Mouse (Mus musculus) forebrain, embryonic 10.5 days (tissue): ENCODE data around the gene Dennd6a. TPM values are rescaled to one million over a fixed set of nuclear protein-coding genes. Genes with fewer than 3 reads are reported as not detected.

Source experiments
- DNase-seq: peaks from one replicate; pipeline ENCODE4 v3.0.0-alpha.2; 2017; ENCODE audit warnings: low spot score; ENCODE audit errors: extremely low spot score
- H3K27ac ChIP-seq: fragments of 300-500 bp; sonication (generic); 2 replicates; pipeline ENCODE4 v1.5.1; 2016; ENCODE audit warnings: mild to moderate bottlenecking
- H3K27me3 ChIP-seq: fragments of 300-500 bp; sonication (generic); 2 replicates; pipeline ENCODE4 v1.6.1; 2016; ENCODE audit warnings: mild to moderate bottlenecking; ENCODE audit not compliant: poor library complexity, severe bottlenecking
- H3K36me3 ChIP-seq: fragments of 300-500 bp; sonication (generic); replicated peaks from 2 replicates; pipeline ENCODE4 v1.6.1; 2016; ENCODE audit warnings: mild to moderate bottlenecking, moderate library complexity
- H3K4me1 ChIP-seq: fragments of 300-500 bp; sonication (generic); 2 replicates; pipeline ENCODE4 v1.6.1; 2016
- H3K4me3 ChIP-seq: fragments of 300-500 bp; sonication (generic); 2 replicates; pipeline ENCODE4 v1.5.1; 2016; ENCODE audit warnings: mild to moderate bottlenecking, moderate library complexity
- H3K9me3 ChIP-seq: fragments of 300-500 bp; sonication (generic); 2 replicates; pipeline ENCODE4 v1.6.1; 2016; ENCODE audit warnings: mild to moderate bottlenecking, moderate library complexity
- WGBS: fragments of 180-500 bp; shearing (Covaris S2); methylation state at CpG from one replicate; pipeline ENCODE4 v1.1.7; 2016; 5-methylcytosine and 5-hydroxymethylcytosine counted together
- polyA plus RNA-seq: library from polyadenylated mRNA; unstranded; fragments of >200 nt; fragmentation: Nextera tagmentation; extraction: Ambion mirVana; gene quantifications from 2 replicates; pipeline ENCODE4 v1.2.1, GENCODE M21; 2016

The Dennd6a gene
- polyA plus RNA-seq, 1 experiment from 2014 or later = 30.5 TPM

- DNase-seq = no peak
- H3K4me3 ChIP-seq = peak overlapping the region; percentile 97
- no peaks in the 10 kb centered on the region for H3K27me3 ChIP-seq
- WGBS = 37% methylated on average over 17 of the region's 17 CpGs
- no peaks in the 10 kb centered on the region for H3K9me3 ChIP-seq
- peaks cover 21% of the 10 kb centered on the region for H3K4me1 ChIP-seq
- peak overlapping the region; percentile 91 for H3K27ac ChIP-seq
- H3K36me3 ChIP-seq = peaks cover 12% of the 10 kb centered on the region
Measured at GRCm38 (mm10) chr14:26637025-26637850, 63.6 kb downstream of the Dennd6a start.

GRCm38 (mm10) chr14:26637851-26638707 lies 64.4 kb downstream of the Dennd6a start, which contains the start of gene Arf4:
TSS of gene Arf4 (plus strand) at chr14:26638074.
- H3K27me3 ChIP-seq = no peaks in the 10 kb centered on the region
- H3K27ac ChIP-seq = peak within 1 kb of the TSS; percentile 91
- no peaks in the 10 kb centered on the region for H3K9me3 ChIP-seq
- H3K4me3 ChIP-seq = peak within 1 kb of the TSS; percentile 97
- under 1% methylated on average over 83 of the region's 83 CpGs for WGBS
- peaks cover 7% of the 10 kb centered on the region for H3K36me3 ChIP-seq
- H3K4me1 ChIP-seq = peaks cover 21% of the 10 kb centered on the region
- DNase-seq = peak; percentile 94

GRCm38 (mm10) chr14:26638708-26639084 lies 65.0 kb downstream of the Dennd6a start:
- under 1% methylated on average over 16 of the region's 16 CpGs for WGBS
- Histone ChIP-seq H3K9me3 (no peaks in the 10 kb centered on the region), H3K27me3 (no peaks in the 10 kb centered on the region), H3K36me3 (peaks cover 7% of the 10 kb centered on the region), H3K4me1 (peaks cover 21% of the 10 kb centered on the region), H3K4me3 (peak overlapping the region; percentile 97), H3K27ac (peak overlapping the region; percentile 91)
- DNase-seq = peak; percentile 64

GRCm38 (mm10) chr14:26639251-26639650 lies 65.6 kb downstream of the Dennd6a start:
- Histone ChIP-seq H3K36me3 (peaks cover 7% of the 10 kb centered on the region), H3K9me3 (no peaks in the 10 kb centered on the region), H3K4me1 (peaks cover 21% of the 10 kb centered on the region), H3K27me3 (no peaks in the 10 kb centered on the region), H3K27ac (peak overlapping the region; percentile 91), H3K4me3 (peak overlapping the region; percentile 97)
- WGBS = 15% methylated on average over 11 of the region's 11 CpGs
- no peak for DNase-seq

- Histone ChIP-seq H3K9me3 (no peaks in the 10 kb centered on the region), H3K27ac (no peak overlapping the region), H3K4me3 (peak overlapping the region; percentile 97), H3K4me1 (peaks cover 21% of the 10 kb centered on the region), H3K36me3 (peaks cover 7% of the 10 kb centered on the region), H3K27me3 (no peaks in the 10 kb centered on the region)
- WGBS = 74% methylated on average over 2 of the region's 2 CpGs
- DNase-seq = no peak
Measured at GRCm38 (mm10) chr14:26639961-26640360, 66.3 kb downstream of the Dennd6a start.

- DNase-seq = no peak
- Histone ChIP-seq H3K4me3 (no peak overlapping the region), H3K36me3 (peaks cover 25% of the 10 kb centered on the region), H3K27ac (no peak overlapping the region), H3K27me3 (no peaks in the 10 kb centered on the region), H3K9me3 (no peaks in the 10 kb centered on the region), H3K4me1 (peaks cover 21% of the 10 kb centered on the region)
- WGBS = 90% methylated on average over 3 of the region's 3 CpGs
Measured at GRCm38 (mm10) chr14:26643006-26643624, 69.5 kb downstream of the Dennd6a start.

- Histone ChIP-seq H3K4me3 (no peak overlapping the region; the same call in 1 of the 2 replicates), H3K36me3 (peaks cover 47% of the 10 kb centered on the region), H3K27ac (no peak overlapping the region), H3K27me3 (no peaks in the 10 kb centered on the region), H3K9me3 (no peaks in the 10 kb centered on the region), H3K4me1 (peaks cover 8% of the 10 kb centered on the region)
- DNase-seq = no peak
- WGBS = 80% methylated on average over 5 of the region's 5 CpGs
Measured at GRCm38 (mm10) chr14:26645989-26646650, 72.5 kb downstream of the Dennd6a start.

GRCm38 (mm10) chr14:26647811-26648210 lies 74.2 kb downstream of the Dennd6a start:
- no peak overlapping the region for H3K27ac ChIP-seq
- peaks cover 62% of the 10 kb centered on the region for H3K36me3 ChIP-seq
- H3K4me3 ChIP-seq = no peak overlapping the region
- H3K27me3 ChIP-seq = no peaks in the 10 kb centered on the region
- peaks cover 8% of the 10 kb centered on the region for H3K4me1 ChIP-seq
- no peaks in the 10 kb centered on the region for H3K9me3 ChIP-seq
- no peak for DNase-seq
- 93% methylated on average over 2 of the region's 2 CpGs for WGBS

GRCm38 (mm10) chr14:26651901-26652300 lies 78.2 kb downstream of the Dennd6a start:
- Histone ChIP-seq H3K36me3 (peaks cover 93% of the 10 kb centered on the region), H3K4me1 (no peaks in the 10 kb centered on the region), H3K4me3 (no peak overlapping the region), H3K27ac (no peak overlapping the region), H3K27me3 (no peaks in the 10 kb centered on the region), H3K9me3 (no peaks in the 10 kb centered on the region)
- DNase-seq = no peak

- DNase-seq = no peak
- no peak overlapping the region for H3K4me3 ChIP-seq
- peaks cover 76% of the 10 kb centered on the region for H3K36me3 ChIP-seq
Measured at GRCm38 (mm10) chr14:26658178-26658577, 84.5 kb downstream of the Dennd6a start.

GRCm38 (mm10) chr14:26660233-26660632 lies 86.6 kb downstream of the Dennd6a start:
- H3K27me3 ChIP-seq = no peaks in the 10 kb centered on the region
- H3K4me1 ChIP-seq = no peaks in the 10 kb centered on the region
- DNase-seq = no peak
- H3K4me3 ChIP-seq = no peak overlapping the region
- no peak overlapping the region for H3K27ac ChIP-seq
- peaks cover 75% of the 10 kb centered on the region for H3K36me3 ChIP-seq
- H3K9me3 ChIP-seq = no peaks in the 10 kb centered on the region
- WGBS = 93% methylated on average over 1 of the region's 1 CpGs

More at GRCm38 (mm10) chr14:26658178-26658577, 84.5 kb downstream of the Dennd6a start:
- Histone ChIP-seq H3K27me3 (no peaks in the 10 kb centered on the region), H3K4me1 (no peaks in the 10 kb centered on the region), H3K27ac (no peak overlapping the region), H3K9me3 (no peaks in the 10 kb centered on the region)

- Histone ChIP-seq H3K4me3 (no peak overlapping the region), H3K36me3 (peaks cover 76% of the 10 kb centered on the region), H3K9me3 (no peaks in the 10 kb centered on the region), H3K4me1 (peaks cover 10% of the 10 kb centered on the region), H3K27ac (no peak overlapping the region), H3K27me3 (no peaks in the 10 kb centered on the region)
- 93% methylated on average over 3 of the region's 3 CpGs for WGBS
- no peak for DNase-seq
Measured at GRCm38 (mm10) chr14:26662016-26662415, 88.4 kb downstream of the Dennd6a start.
